Mouse (Mus musculus) brain, embryonic 14.5 days (tissue): ENCODE results near the gene Cux1. TPM values are rescaled to one million over a fixed set of nuclear protein-coding genes. Genes with fewer than 3 reads are reported as not detected.

ENCODE experiments used
- DNase-seq: peaks from one replicate; pipeline ENCODE4 v3.0.0-alpha.2; 2011; ENCODE audit warnings: low read depth
- CTCF ChIP-seq: fragments of 200-500 bp; IDR thresholded peaks from 2 replicates; pipeline ENCODE4 v1.5.1; 2012; ENCODE audit warnings: inconsistent platforms, mild to moderate bottlenecking, moderate library complexity, borderline replicate concordance; ENCODE audit not compliant: insufficient read depth, insufficient read length; ENCODE audit errors: extremely low read depth
- POLR2A ChIP-seq: fragments of 200-500 bp; IDR thresholded peaks from 2 replicates; pipeline ENCODE4 v1.6.1; 2012; ENCODE audit warnings: mild to moderate bottlenecking, inconsistent platforms, borderline replicate concordance; ENCODE audit not compliant: poor library complexity, insufficient read depth, insufficient read length, severe bottlenecking; ENCODE audit errors: extremely low read depth
- polyA plus RNA-seq: library from polyadenylated mRNA; depleted of rRNA; stranded (reverse); fragments of >200 nt; gene quantifications from 2 replicates; pipeline ENCODE4 v1.2.3, GENCODE M21; 2012

The Cux1 gene
- polyA plus RNA-seq, 1 experiment: 92.0 TPM

- no peak for DNase-seq
- TF ChIP-seq POLR2A (no peak), CTCF (peak; percentile 29; the same call in 1 of the 2 replicates)
Measured at GRCm38 (mm10) chr5:136327736-136328135, 239.6 kb downstream of the Cux1 start.

- no peak for DNase-seq
- TF ChIP-seq CTCF: no peak
- no peak for TF ChIP-seq POLR2A
Measured at GRCm38 (mm10) chr5:136326626-136327025, 240.7 kb downstream of the Cux1 start.

GRCm38 (mm10) chr5:136324506-136324905, 242.8 kb downstream of the Cux1 start:
- no peak for DNase-seq

GRCm38 (mm10) chr5:136321378-136321777, 245.9 kb downstream of the Cux1 start:
- peak; percentile 28 for DNase-seq
- TF ChIP-seq POLR2A (no peak), CTCF (peak; percentile 47; the same call in 1 of the 2 replicates)

More at GRCm38 (mm10) chr5:136324506-136324905, 242.8 kb downstream of the Cux1 start:
- TF ChIP-seq CTCF (no peak), POLR2A (no peak)

GRCm38 (mm10) chr5:136312566-136312965, 254.7 kb downstream of the Cux1 start:
- no peak for DNase-seq

GRCm38 (mm10) chr5:136312166-136312565, 255.1 kb downstream of the Cux1 start:
- no peak for TF ChIP-seq CTCF
- TF ChIP-seq POLR2A: no peak
- peak; percentile 45 for DNase-seq

More at GRCm38 (mm10) chr5:136312566-136312965, 254.7 kb downstream of the Cux1 start:
- TF ChIP-seq CTCF (no peak), POLR2A (no peak)

- TF ChIP-seq CTCF (no peak), POLR2A (no peak)
- peak; percentile 20 for DNase-seq
Measured at GRCm38 (mm10) chr5:136306254-136306653, 261.0 kb downstream of the Cux1 start.

GRCm38 (mm10) chr5:136303409-136303983, 263.8 kb downstream of the Cux1 start:
- TF ChIP-seq POLR2A (no peak), CTCF (no peak)
- DNase-seq: peak; percentile 91

- DNase-seq: no peak
- TF ChIP-seq CTCF: no peak
- TF ChIP-seq POLR2A: no peak
Measured at GRCm38 (mm10) chr5:136300880-136301279, 266.4 kb downstream of the Cux1 start.

GRCm38 (mm10) chr5:136297691-136298090, 269.6 kb downstream of the Cux1 start:
- TF ChIP-seq CTCF (no peak), POLR2A (no peak)
- no peak for DNase-seq

GRCm38 (mm10) chr5:136296911-136297310, 270.4 kb downstream of the Cux1 start:
- TF ChIP-seq CTCF: no peak
- no peak for TF ChIP-seq POLR2A
- DNase-seq: peak; percentile 82

GRCm38 (mm10) chr5:136292971-136293418, 274.3 kb downstream of the Cux1 start:
- TF ChIP-seq CTCF: no peak
- no peak for TF ChIP-seq POLR2A

More at GRCm38 (mm10) chr5:136292971-136293418, 274.3 kb downstream of the Cux1 start:
- DNase-seq: peak; percentile 69
